Mouse (Mus musculus) erythroblast, adult 5-6 weeks (primary cell): ENCODE data around the gene Lrg1. TPM values are rescaled to one million over a fixed set of nuclear protein-coding genes. Genes with fewer than 3 reads are reported as not detected.
"Not testable (repeated sequence)": the region's sequence is repeated elsewhere in the genome, so short reads cannot be mapped to it uniquely, and the experiment has no call there.

Experiments used
- ATAC-seq: replicated peaks from 2 replicates; pipeline ENCODE4 v1.8.0; 2016; ENCODE audit warnings: moderate number of reproducible peaks, mild to moderate bottlenecking, moderate TSS enrichment, inconsistent platforms; ENCODE audit not compliant: poor library complexity, low FRiP score, severe bottlenecking
- total RNA-seq, 2 experiments: library from RNA; stranded (forward) in 1 of 2; stranded (reverse) in 1 of 2; fragments of 150-400 nt in 1 of 2; fragments of 200-764, 138-1000 nt in 1 of 2; gene quantifications; 2 replicates each; pipeline versions ENCODE4 v1.2.3 to v1.2.4; 2015 to 2017; ENCODE audit warnings: low replicate concordance in 2 of 2

The Lrg1 gene
- total RNA-seq, 2 experiments from 2014 or later: 6.7 to 11.8 TPM

- peak; percentile 68 for ATAC-seq
Measured at GRCm38 (mm10) chr17:56111864-56112263, 9.9 kb downstream of the Lrg1 start.

- ATAC-seq: no peak
Measured at GRCm38 (mm10) chr17:56111021-56111420, 10.8 kb downstream of the Lrg1 start.

GRCm38 (mm10) chr17:56110571-56110970, 11.2 kb downstream of the Lrg1 start:
- ATAC-seq: no peak

GRCm38 (mm10) chr17:56109219-56110051, 12.4 kb downstream of the Lrg1 start, which contains the start of gene Plin4:
TSS of gene Plin4 (minus strand) at chr17:56109803.
- no peak for ATAC-seq

GRCm38 (mm10) chr17:56108334-56109044, 13.3 kb downstream of the Lrg1 start:
- no peak for ATAC-seq

GRCm38 (mm10) chr17:56107736-56108135, 14.1 kb downstream of the Lrg1 start:
- no peak for ATAC-seq

GRCm38 (mm10) chr17:56106981-56107380, 14.8 kb downstream of the Lrg1 start:
- no peak for ATAC-seq

GRCm38 (mm10) chr17:56106436-56106835, 15.4 kb downstream of the Lrg1 start:
- ATAC-seq: not testable (repeated sequence)

GRCm38 (mm10) chr17:56104821-56105220, 17.0 kb downstream of the Lrg1 start:
- not testable (repeated sequence) for ATAC-seq

GRCm38 (mm10) chr17:56103465-56104285, 18.1 kb downstream of the Lrg1 start:
- ATAC-seq: no peak

- ATAC-seq: no peak
Measured at GRCm38 (mm10) chr17:56102927-56103326, 18.9 kb downstream of the Lrg1 start.

- no peak for ATAC-seq
Measured at GRCm38 (mm10) chr17:56102158-56102557, 19.6 kb downstream of the Lrg1 start.

GRCm38 (mm10) chr17:56100811-56101210, 21.0 kb downstream of the Lrg1 start:
- no peak for ATAC-seq

GRCm38 (mm10) chr17:56098711-56099572, 22.9 kb downstream of the Lrg1 start:
- ATAC-seq: no peak

- no peak for ATAC-seq
Measured at GRCm38 (mm10) chr17:56098180-56098579, 23.6 kb downstream of the Lrg1 start.

- ATAC-seq: no peak
Measured at GRCm38 (mm10) chr17:56096883-56097282, 24.9 kb downstream of the Lrg1 start.

- no peak for ATAC-seq
Measured at GRCm38 (mm10) chr17:56092794-56093193, 29.0 kb downstream of the Lrg1 start.

GRCm38 (mm10) chr17:56092312-56092711, 29.5 kb downstream of the Lrg1 start:
- no peak for ATAC-seq
